Mouse (Mus musculus): ENCODE data around the gene Ppp1r14d.
A peak's percentile ranks its signal among the peaks of the same experiment; 100 is the strongest.

GRCm38 (mm10) chr2:119194140-119194539 is 35.6 kb downstream of the Ppp1r14d start:
- TF ChIP-seq POLR2A (IDR thresholded peaks at IDR 0.05; ENCODE audit: insufficient read length, low read depth) (no peak), POLR2AphosphoS2 (IDR thresholded peaks at IDR 0.05; ENCODE audit: insufficient read length, low read depth) (no peak), MAX (IDR thresholded peaks at IDR 0.05; ENCODE audit: low read depth) (no peak), TCF12 (IDR thresholded peaks at IDR 0.05; ENCODE audit: insufficient read depth, poor library complexity, severe bottlenecking) (no peak), MYOD1 (IDR thresholded peaks at IDR 0.05; ENCODE audit: control insufficient read depth in 1 of 3, insufficient read length in 2 of 3, low read depth in 2 of 3) (peak in 1 of 3 experiments; percentile 2)
